Mouse (Mus musculus) bone marrow, adult 2 months (tissue): ENCODE results near the gene Gm20716.

Source experiments
- CTCF ChIP-seq: fragments of 200-500 bp; IDR thresholded peaks from 2 replicates; pipeline ENCODE4 v1.5.1; 2011; ENCODE audit warnings: low read length, control low read depth; ENCODE audit not compliant: control insufficient read depth, insufficient read depth
- POLR2A ChIP-seq: fragments of 200-500 bp; IDR thresholded peaks from 2 replicates; pipeline ENCODE4 v1.6.1; 2011; ENCODE audit warnings: low read depth, mild to moderate bottlenecking, control low read depth, low read length, borderline replicate concordance; ENCODE audit not compliant: control insufficient read depth

- no peak for TF ChIP-seq POLR2A
- TF ChIP-seq CTCF, result no peak
These were observed 34.4 kb downstream of the Gm20716 start for GRCm38 (mm10) chr2:168195721-168196120.
